Mouse (Mus musculus) bone marrow, adult 2 months (tissue): ENCODE results near the gene Bckdk.

ENCODE experiments used
- CTCF ChIP-seq: fragments of 200-500 bp; IDR thresholded peaks from 2 replicates; pipeline ENCODE4 v1.5.1; 2011; ENCODE audit warnings: low read length, control low read depth; ENCODE audit not compliant: control insufficient read depth, insufficient read depth
- POLR2A ChIP-seq: fragments of 200-500 bp; IDR thresholded peaks from 2 replicates; pipeline ENCODE4 v1.6.1; 2011; ENCODE audit warnings: low read depth, mild to moderate bottlenecking, control low read depth, low read length, borderline replicate concordance; ENCODE audit not compliant: control insufficient read depth

- TF ChIP-seq POLR2A (no peak), CTCF (no peak)
Measured at GRCm38 (mm10) chr7:127928596-127928995, 24.7 kb downstream of the Bckdk start.
